Mouse (Mus musculus) small intestine, adult 2 months (tissue): ENCODE measurements around the gene Clps.

ENCODE experiments used
- CTCF ChIP-seq: fragments of 200-500 bp; IDR thresholded peaks from 2 replicates; pipeline ENCODE4 v1.5.1; 2012; ENCODE audit warnings: low read depth, mild to moderate bottlenecking, control low read depth, inconsistent platforms, low read length, moderate library complexity, mixed read lengths; ENCODE audit not compliant: insufficient replicate concordance, insufficient read length; ENCODE audit errors: extremely low read depth
- POLR2A ChIP-seq: fragments of 200-500 bp; IDR thresholded peaks from 2 replicates; pipeline ENCODE4 v1.6.1; 2012; ENCODE audit warnings: low read depth, mild to moderate bottlenecking, control low read depth, inconsistent platforms, low read length, moderate library complexity

DNA sequence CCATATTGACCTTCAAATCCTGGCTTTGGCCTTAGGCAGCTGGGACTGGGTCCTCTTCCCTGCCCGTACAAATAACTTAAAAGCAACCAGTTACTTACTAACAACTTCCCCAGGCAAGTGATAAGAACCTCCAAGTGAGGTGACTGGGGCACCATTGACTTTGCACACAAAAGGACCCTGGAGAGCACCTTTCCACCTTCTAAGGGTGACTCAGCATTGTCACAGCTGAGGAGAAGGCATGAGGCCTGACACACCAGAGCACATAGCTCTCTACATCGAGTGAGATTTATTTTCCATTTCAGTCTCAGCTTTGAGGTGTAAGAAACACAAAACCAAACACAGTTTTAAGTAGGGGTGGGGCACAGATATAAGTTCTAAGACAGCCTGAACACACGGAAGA is 30.0 kb upstream of the Clps start:
- no peak for TF ChIP-seq POLR2A
- no peak for TF ChIP-seq CTCF
